Mouse (Mus musculus): ENCODE results near the gene Tmem183a. TPM values are rescaled to one million over a fixed set of nuclear protein-coding genes. Genes with fewer than 3 reads are reported as not detected.

Gene Tmem183a
- total and polyA plus RNA-seq, 2 experiments from 2014 or later = 30.1 to 59.8 TPM

GRCm38 (mm10) chr1:134381795-134382625 lies 20.2 kb upstream of the Tmem183a start:
- Histone ChIP-seq H3K36me3 (replicated peaks; ENCODE audit: control insufficient read depth, insufficient read depth, low read length) (no peaks in the 10 kb centered on the region), H3K9ac (replicated peaks; ENCODE audit: low read depth, low read length) (peak overlapping the region; percentile 24; the same call in 1 of the 2 replicates), H3K27ac (ENCODE audit: low read depth) (peak overlapping the region; percentile 37), H3K4me1 (ENCODE audit: control insufficient read depth, insufficient read depth) (peaks cover 5% of the 10 kb centered on the region; the same call in 1 of the 2 replicates), H3K4me3 (ENCODE audit: low read depth, low read length) (peak overlapping the region; percentile 23), H3K27me3 (ENCODE audit: control insufficient read depth, insufficient read depth, low read length) (no peaks in the 10 kb centered on the region), H3K9me3 (replicated peaks; ENCODE audit: control insufficient read depth, low read length) (no peaks in the 10 kb centered on the region), H3K4me2 (ENCODE audit: low read depth, low read length) (peak overlapping the region; percentile 57)
- ATAC-seq (ENCODE audit: insufficient read depth, low read depth) (no peak), DNase-seq (ENCODE audit: low spot score) (no peak)
- WGBS = 6% methylated on average over 19 of the region's 19 CpGs
- TF ChIP-seq CTCF (IDR thresholded peaks at IDR 0.05; ENCODE audit: low read depth) (no peak), EP300 (IDR thresholded peaks at IDR 0.05; ENCODE audit: low read depth) (no peak)

GRCm38 (mm10) chr1:134381051-134381450 lies 19.3 kb upstream of the Tmem183a start:
- 73% methylated on average over 2 of the region's 2 CpGs for WGBS
- H3K4me3 ChIP-seq (ENCODE audit: low read depth, low read length) = no peak overlapping the region

GRCm38 (mm10) chr1:134374124-134374523 lies 12.3 kb upstream of the Tmem183a start:
- Histone ChIP-seq H3K36me3 (replicated peaks; ENCODE audit: control insufficient read depth, insufficient read depth, low read length) (no peaks in the 10 kb centered on the region), H3K27ac (ENCODE audit: low read depth) (no peak overlapping the region), H3K27me3 (ENCODE audit: control insufficient read depth, insufficient read depth, low read length) (no peaks in the 10 kb centered on the region), H3K4me1 (ENCODE audit: control insufficient read depth, insufficient read depth) (no peaks in the 10 kb centered on the region), H3K4me3 (ENCODE audit: low read depth, low read length) (no peak overlapping the region), H3K9ac (replicated peaks; ENCODE audit: low read depth, low read length) (no peak overlapping the region), H3K4me2 (ENCODE audit: low read depth, low read length) (no peak overlapping the region), H3K9me3 (replicated peaks; ENCODE audit: control insufficient read depth, low read length) (0 out of 2 replicates have a peak, but pooled peaks cover 6% of the 10 kb centered on the region)
- DNase-seq (ENCODE audit: low spot score) = no peak
- WGBS = 59% methylated on average over 2 of the region's 2 CpGs
- no peak for ATAC-seq (ENCODE audit: insufficient read depth, low read depth)
- TF ChIP-seq EP300 (IDR thresholded peaks at IDR 0.05; ENCODE audit: low read depth) (no peak), CTCF (IDR thresholded peaks at IDR 0.05; ENCODE audit: low read depth) (no peak)

More at GRCm38 (mm10) chr1:134381051-134381450, 19.3 kb upstream of the Tmem183a start:
- Histone ChIP-seq H3K9ac (replicated peaks; ENCODE audit: low read depth, low read length) (no peak overlapping the region), H3K36me3 (replicated peaks; ENCODE audit: control insufficient read depth, insufficient read depth, low read length) (no peaks in the 10 kb centered on the region), H3K27me3 (ENCODE audit: control insufficient read depth, insufficient read depth, low read length) (no peaks in the 10 kb centered on the region), H3K27ac (ENCODE audit: low read depth) (no peak overlapping the region), H3K4me1 (ENCODE audit: control insufficient read depth, insufficient read depth) (peaks cover 5% of the 10 kb centered on the region; the same call in 1 of the 2 replicates), H3K4me2 (ENCODE audit: low read depth, low read length) (0 out of 2 replicates have a peak overlapping the region, but pooled peaks have one; percentile 57), H3K9me3 (replicated peaks; ENCODE audit: control insufficient read depth, low read length) (no peaks in the 10 kb centered on the region)
- ATAC-seq (ENCODE audit: insufficient read depth, low read depth) = no peak
- TF ChIP-seq EP300 (IDR thresholded peaks at IDR 0.05; ENCODE audit: low read depth) = no peak
- no peak for TF ChIP-seq CTCF (IDR thresholded peaks at IDR 0.05; ENCODE audit: low read depth)
- DNase-seq (ENCODE audit: low spot score) = no peak

- DNase-seq (ENCODE audit: low spot score) (peak; percentile 45), ATAC-seq (ENCODE audit: insufficient read depth, low read depth) (no peak)
- no peak overlapping the region for H3K4me2 ChIP-seq (ENCODE audit: low read depth, low read length)
- H3K27ac ChIP-seq (ENCODE audit: low read depth) = no peak overlapping the region
- WGBS = 44% methylated on average over 9 of the region's 9 CpGs
- peak; percentile 62 for TF ChIP-seq CTCF (IDR thresholded peaks at IDR 0.05; ENCODE audit: low read depth)
- TF ChIP-seq EP300 (IDR thresholded peaks at IDR 0.05; ENCODE audit: low read depth) = no peak
- H3K9me3 ChIP-seq (replicated peaks; ENCODE audit: control insufficient read depth, low read length) = 0 out of 2 replicates have a peak, but pooled peaks cover 6% of the 10 kb centered on the region
- H3K4me3 ChIP-seq (ENCODE audit: low read depth, low read length) = no peak overlapping the region
- no peaks in the 10 kb centered on the region for H3K27me3 ChIP-seq (ENCODE audit: control insufficient read depth, insufficient read depth, low read length)
- no peaks in the 10 kb centered on the region for H3K36me3 ChIP-seq (replicated peaks; ENCODE audit: control insufficient read depth, insufficient read depth, low read length)
- H3K9ac ChIP-seq (replicated peaks; ENCODE audit: low read depth, low read length) = no peak overlapping the region
- H3K4me1 ChIP-seq (ENCODE audit: control insufficient read depth, insufficient read depth) = no peaks in the 10 kb centered on the region
These were observed 7.1 kb upstream of the Tmem183a start for GRCm38 (mm10) chr1:134368777-134369337.

- 52% methylated on average over 5 of the region's 5 CpGs for WGBS
- Histone ChIP-seq H3K27ac (ENCODE audit: low read depth) (no peak overlapping the region), H3K4me2 (ENCODE audit: low read depth, low read length) (no peak overlapping the region), H3K9ac (replicated peaks; ENCODE audit: low read depth, low read length) (no peak overlapping the region), H3K27me3 (ENCODE audit: control insufficient read depth, insufficient read depth, low read length) (no peaks in the 10 kb centered on the region), H3K9me3 (replicated peaks; ENCODE audit: control insufficient read depth, low read length) (0 out of 2 replicates have a peak, but pooled peaks cover 3% of the 10 kb centered on the region), H3K4me1 (ENCODE audit: control insufficient read depth, insufficient read depth) (peaks cover 6% of the 10 kb centered on the region), H3K4me3 (ENCODE audit: low read depth, low read length) (no peak overlapping the region), H3K36me3 (replicated peaks; ENCODE audit: control insufficient read depth, insufficient read depth, low read length) (no peaks in the 10 kb centered on the region)
- ATAC-seq (ENCODE audit: insufficient read depth, low read depth) (no peak), DNase-seq (ENCODE audit: low spot score) (no peak)
- TF ChIP-seq EP300 (IDR thresholded peaks at IDR 0.05; ENCODE audit: low read depth) (no peak), CTCF (IDR thresholded peaks at IDR 0.05; ENCODE audit: low read depth) (no peak)
These were observed 3.7 kb upstream of the Tmem183a start for GRCm38 (mm10) chr1:134365491-134365890.

All from heart, postnatal 0 days (tissue).